Mouse (Mus musculus) hindbrain, embryonic 11.5 days (tissue): ENCODE results near the gene Slc15a1. TPM values are rescaled to one million over a fixed set of nuclear protein-coding genes. Genes with fewer than 3 reads are reported as not detected.

Experiments used
- ATAC-seq: fragments of 200-750 bp; cut with Nextera tagmentation; 2 replicates; pipeline ENCODE4 v1.8.0; 2017; ENCODE audit warnings: mild to moderate bottlenecking, moderate TSS enrichment, moderate library complexity; ENCODE audit not compliant: low FRiP score
- DNase-seq: peaks from one replicate; pipeline ENCODE4 v3.0.0-alpha.2; 2015; ENCODE audit warnings: low spot score
- H3K27ac ChIP-seq: fragments of 300-500 bp; sonication (generic); 2 replicates; pipeline ENCODE4 v1.5.1; 2014; ENCODE audit warnings: mild to moderate bottlenecking, low read depth, low read length
- H3K27me3 ChIP-seq: fragments of 300-500 bp; sonication (generic); 2 replicates; pipeline ENCODE4 v1.6.1; 2014; ENCODE audit warnings: mild to moderate bottlenecking, low read length, moderate library complexity, mixed read lengths; ENCODE audit not compliant: control insufficient read depth, insufficient read depth
- H3K36me3 ChIP-seq: fragments of 300-500 bp; sonication (generic); 2 replicates; pipeline ENCODE4 v1.6.1; 2014; ENCODE audit warnings: mild to moderate bottlenecking, low read length, moderate library complexity, mixed read lengths; ENCODE audit not compliant: control insufficient read depth, insufficient read depth
- H3K4me1 ChIP-seq: fragments of 300-500 bp; sonication (generic); replicated peaks from 2 replicates; pipeline ENCODE4 v1.6.1; 2014; ENCODE audit warnings: low read length, mixed read lengths; ENCODE audit not compliant: control insufficient read depth, insufficient read depth
- H3K4me2 ChIP-seq: fragments of 300-500 bp; sonication (generic); replicated peaks from 2 replicates; pipeline ENCODE4 v1.6.1; 2014; ENCODE audit warnings: mild to moderate bottlenecking, low read depth, low read length
- H3K4me3 ChIP-seq: fragments of 300-500 bp; sonication (generic); 2 replicates; pipeline ENCODE4 v1.5.1; 2014; ENCODE audit warnings: low read depth, low read length
- H3K9ac ChIP-seq: fragments of 300-500 bp; sonication (generic); 2 replicates; pipeline ENCODE4 v1.6.1; 2014; ENCODE audit warnings: low read depth, low read length
- H3K9me3 ChIP-seq: fragments of 300-500 bp; sonication (generic); 2 replicates; pipeline ENCODE4 v1.6.1; 2016; ENCODE audit warnings: low read length; ENCODE audit not compliant: control insufficient read depth
- WGBS: fragments of 180-500 bp; shearing (Covaris S2); extraction: QIAGEN DNeasy Blood & Tissue Kit; methylation state at CpG from one replicate; pipeline ENCODE4 v1.1.7; 2014; 5-methylcytosine and 5-hydroxymethylcytosine counted together
- polyA plus RNA-seq: library from polyadenylated mRNA; unstranded; fragments of >200 nt; fragmentation: Nextera tagmentation; extraction: Ambion mirVana; gene quantifications from 2 replicates; pipeline ENCODE4 v1.2.1, GENCODE M21; 2014

Slc15a1 gene
- polyA plus RNA-seq, 1 experiment from 2014 or later: 0.15 TPM

DNA sequence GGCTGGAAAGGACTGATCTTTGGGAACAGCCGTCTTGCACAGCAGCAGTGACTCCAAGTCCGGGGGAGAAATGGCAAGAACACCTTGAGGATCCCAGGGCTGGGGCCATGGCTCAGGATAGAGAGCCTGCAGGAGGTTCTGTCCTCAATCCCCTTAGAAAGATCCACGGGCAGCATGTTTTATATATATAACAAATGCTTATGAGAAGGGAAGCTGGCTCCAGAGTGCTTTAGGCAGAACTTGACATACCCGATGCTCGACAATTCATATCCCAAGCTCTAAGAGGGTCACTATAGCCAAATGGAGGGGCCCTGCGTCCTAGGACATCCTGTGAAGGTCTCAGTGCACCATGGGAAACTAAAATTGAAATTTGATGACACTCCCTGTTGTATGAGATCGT, 73.8 kb downstream of the Slc15a1 start:
- Histone ChIP-seq H3K4me1 (no peaks in the 10 kb centered on the region), H3K4me3 (no peak overlapping the region), H3K9me3 (no peaks in the 10 kb centered on the region), H3K36me3 (no peaks in the 10 kb centered on the region), H3K9ac (no peak overlapping the region), H3K27ac (no peak overlapping the region), H3K27me3 (no peaks in the 10 kb centered on the region), H3K4me2 (no peak overlapping the region)
- 81% methylated on average over 7 of the region's 7 CpGs for WGBS
- ATAC-seq: no peak
- no peak for DNase-seq

DNA sequence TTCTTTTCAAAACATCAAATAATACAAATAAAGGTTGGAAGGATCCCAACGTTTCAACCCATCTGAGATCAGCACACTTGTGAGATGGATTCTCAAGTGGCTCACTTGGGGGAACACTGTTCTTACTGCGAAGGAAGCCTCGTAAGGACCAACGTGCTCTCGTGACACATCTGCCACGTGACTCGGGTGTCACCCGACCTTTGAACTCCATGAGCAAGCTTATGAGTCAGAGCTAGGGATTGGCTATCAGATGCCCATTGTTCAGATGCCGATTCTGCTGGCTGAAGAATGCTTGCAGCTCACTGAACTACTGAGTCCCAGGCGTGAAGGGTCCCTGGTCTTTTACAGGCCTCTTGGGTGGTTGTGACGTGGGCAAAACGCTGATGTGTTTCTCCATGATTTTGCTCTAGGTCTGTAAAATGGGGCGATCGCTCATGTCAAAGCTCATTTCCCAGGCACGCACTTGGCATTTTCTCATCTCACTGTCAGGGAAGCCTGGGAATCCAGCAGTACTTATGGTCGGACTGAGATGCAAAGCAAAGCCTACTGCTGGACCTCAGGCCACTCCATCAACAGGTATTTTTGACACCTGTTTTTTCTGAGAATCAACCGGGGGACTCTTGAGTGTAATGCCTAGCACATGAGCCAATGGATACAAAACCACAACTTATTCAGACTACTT, 75.1 kb downstream of the Slc15a1 start:
- WGBS: 84% methylated on average over 17 of the region's 17 CpGs
- ATAC-seq: no peak

DNA sequence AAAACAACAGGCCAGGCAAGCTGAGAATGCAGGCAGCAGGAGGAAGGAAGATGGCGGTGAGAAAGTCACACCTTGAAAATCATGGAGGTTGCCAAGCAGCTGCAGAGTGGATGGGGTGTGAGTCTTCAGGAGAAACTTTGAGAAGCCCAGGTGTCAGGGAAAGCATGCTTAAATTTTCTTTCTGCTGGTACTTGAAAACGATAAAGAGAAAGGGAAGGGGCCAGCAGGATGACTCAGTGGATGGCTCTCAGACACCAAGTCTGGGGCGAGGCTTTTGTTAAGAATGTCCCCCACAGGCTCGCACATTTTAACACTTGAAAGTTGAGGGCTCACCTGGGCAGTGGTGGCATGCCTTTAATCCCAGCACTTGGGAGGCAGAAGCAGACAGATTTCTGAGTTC, 76.9 kb downstream of the Slc15a1 start:
- H3K27ac ChIP-seq: no peak overlapping the region
- H3K4me2 ChIP-seq: no peak overlapping the region
- WGBS: 88% methylated on average over 4 of the region's 4 CpGs
- ATAC-seq (no peak), DNase-seq (no peak)
- H3K4me3 ChIP-seq: no peak overlapping the region
- H3K36me3 ChIP-seq: no peaks in the 10 kb centered on the region
- no peaks in the 10 kb centered on the region for H3K27me3 ChIP-seq
- no peaks in the 10 kb centered on the region for H3K9me3 ChIP-seq
- H3K4me1 ChIP-seq: no peaks in the 10 kb centered on the region
- H3K9ac ChIP-seq: no peak overlapping the region

More for the DNA sequence above, 75.1 kb downstream of the Slc15a1 start:
- no peaks in the 10 kb centered on the region for H3K4me1 ChIP-seq
- no peaks in the 10 kb centered on the region for H3K36me3 ChIP-seq
- H3K9me3 ChIP-seq: no peaks in the 10 kb centered on the region
- no peak overlapping the region for H3K4me2 ChIP-seq
- no peak for DNase-seq
- no peak overlapping the region for H3K9ac ChIP-seq
- no peak overlapping the region for H3K4me3 ChIP-seq
- H3K27ac ChIP-seq: no peak overlapping the region
- no peaks in the 10 kb centered on the region for H3K27me3 ChIP-seq

GRCm38 (mm10) chr14:121426743-121427142, 78.3 kb downstream of the Slc15a1 start:
- Histone ChIP-seq H3K4me2 (no peak overlapping the region), H3K9ac (no peak overlapping the region), H3K27ac (no peak overlapping the region), H3K4me3 (no peak overlapping the region), H3K9me3 (no peaks in the 10 kb centered on the region), H3K27me3 (no peaks in the 10 kb centered on the region), H3K36me3 (no peaks in the 10 kb centered on the region), H3K4me1 (no peaks in the 10 kb centered on the region)
- ATAC-seq (no peak), DNase-seq (no peak)

GRCm38 (mm10) chr14:121425004-121425793, 79.9 kb downstream of the Slc15a1 start:
- no peaks in the 10 kb centered on the region for H3K36me3 ChIP-seq
- H3K4me3 ChIP-seq: no peak overlapping the region
- DNase-seq: no peak
- H3K27ac ChIP-seq: no peak overlapping the region
- no peaks in the 10 kb centered on the region for H3K27me3 ChIP-seq
- WGBS: 87% methylated on average over 7 of the region's 7 CpGs
- H3K9me3 ChIP-seq: no peaks in the 10 kb centered on the region
- no peak overlapping the region for H3K4me2 ChIP-seq
- no peaks in the 10 kb centered on the region for H3K4me1 ChIP-seq
- ATAC-seq: no peak
- H3K9ac ChIP-seq: no peak overlapping the region

- no peak overlapping the region for H3K9ac ChIP-seq
- WGBS: 73% methylated on average over 7 of the region's 7 CpGs
- H3K4me2 ChIP-seq: no peak overlapping the region
- no peaks in the 10 kb centered on the region for H3K4me1 ChIP-seq
- no peaks in the 10 kb centered on the region for H3K9me3 ChIP-seq
- no peak overlapping the region for H3K4me3 ChIP-seq
- H3K27ac ChIP-seq: no peak overlapping the region
- H3K36me3 ChIP-seq: no peaks in the 10 kb centered on the region
- no peak for DNase-seq
- H3K27me3 ChIP-seq: no peaks in the 10 kb centered on the region
- ATAC-seq: no peak
These were observed 81.7 kb downstream of the Slc15a1 start for GRCm38 (mm10) chr14:121423341-121423751.

- H3K4me2 ChIP-seq: no peak overlapping the region
These were observed 82.2 kb downstream of the Slc15a1 start for GRCm38 (mm10) chr14:121422664-121423340.

GRCm38 (mm10) chr14:121422000-121422399, 83.1 kb downstream of the Slc15a1 start:
- H3K27ac ChIP-seq: no peak overlapping the region
- H3K27me3 ChIP-seq: no peaks in the 10 kb centered on the region
- H3K4me1 ChIP-seq: no peaks in the 10 kb centered on the region
- ATAC-seq (no peak), DNase-seq (no peak)
- no peak overlapping the region for H3K4me2 ChIP-seq
- no peaks in the 10 kb centered on the region for H3K36me3 ChIP-seq
- no peak overlapping the region for H3K9ac ChIP-seq
- H3K4me3 ChIP-seq: no peak overlapping the region
- WGBS: 88% methylated on average over 4 of the region's 4 CpGs
- no peaks in the 10 kb centered on the region for H3K9me3 ChIP-seq

More at GRCm38 (mm10) chr14:121422664-121423340, 82.2 kb downstream of the Slc15a1 start:
- Histone ChIP-seq H3K27me3 (no peaks in the 10 kb centered on the region), H3K9me3 (no peaks in the 10 kb centered on the region), H3K9ac (no peak overlapping the region), H3K27ac (no peak overlapping the region), H3K36me3 (no peaks in the 10 kb centered on the region), H3K4me1 (no peaks in the 10 kb centered on the region), H3K4me3 (no peak overlapping the region)
- DNase-seq (no peak), ATAC-seq (no peak)
- 67% methylated on average over 4 of the region's 4 CpGs for WGBS
